Mouse (Mus musculus) testis, adult 2 months (tissue): Measurements from ENCODE around the gene Hpca. TPM values are rescaled to one million over a fixed set of nuclear protein-coding genes. Genes with fewer than 3 reads are reported as not detected.

Experiments
- H3K27ac ChIP-seq: fragments of 200-500 bp; 2 replicates; pipeline ENCODE4 v1.5.1; 2012; ENCODE audit warnings: low read depth, low read length; ENCODE audit not compliant: control insufficient read depth, insufficient read depth
- H3K27me3 ChIP-seq: fragments of 200-500 bp; 2 replicates; pipeline ENCODE4 v1.6.1; 2012; ENCODE audit warnings: mild to moderate bottlenecking, low read length, moderate library complexity; ENCODE audit not compliant: control insufficient read depth, insufficient read depth
- H3K36me3 ChIP-seq: fragments of 200-500 bp; 2 replicates; pipeline ENCODE4 v1.6.1; 2012; ENCODE audit warnings: mild to moderate bottlenecking, low read length; ENCODE audit not compliant: control insufficient read depth, insufficient read depth
- H3K4me1 ChIP-seq: fragments of 200-500 bp; 2 replicates; pipeline ENCODE4 v1.6.1; 2012; ENCODE audit warnings: low read length; ENCODE audit not compliant: control insufficient read depth, insufficient read depth
- H3K4me3 ChIP-seq: fragments of 200-500 bp; 2 replicates; pipeline ENCODE4 v1.5.1; 2012; ENCODE audit warnings: low read depth, mild to moderate bottlenecking, low read length, moderate library complexity, mixed read lengths; ENCODE audit not compliant: control insufficient read depth
- CTCF ChIP-seq: fragments of 200-500 bp; IDR thresholded peaks from 2 replicates; pipeline ENCODE4 v1.5.1; 2012; ENCODE audit warnings: low read depth, mild to moderate bottlenecking, inconsistent platforms, low read length, moderate library complexity; ENCODE audit not compliant: control insufficient read depth, insufficient read depth, insufficient replicate concordance
- POLR2A ChIP-seq: fragments of 200-500 bp; IDR thresholded peaks from 2 replicates; pipeline ENCODE4 v1.6.1; 2012; ENCODE audit warnings: low read depth, mild to moderate bottlenecking, inconsistent platforms, low read length, moderate library complexity; ENCODE audit not compliant: control insufficient read depth
- polyA plus RNA-seq: library from polyadenylated mRNA; depleted of rRNA; stranded (reverse); fragments of >200 nt; gene quantifications from 2 replicates; pipeline ENCODE4 v1.2.3, GENCODE M21; 2012

The Hpca gene
- polyA plus RNA-seq, 1 experiment, result 10.2 TPM

- H3K4me1 ChIP-seq, result no peaks in the 10 kb centered on the region
- no peak overlapping the region for H3K4me3 ChIP-seq
- H3K36me3 ChIP-seq, result peaks cover 1% of the 10 kb centered on the region; the same call in 1 of the 2 replicates
- TF ChIP-seq CTCF (no peak), POLR2A (no peak)
- H3K27me3 ChIP-seq, result no peaks in the 10 kb centered on the region
- H3K27ac ChIP-seq, result no peak overlapping the region
Observed at GRCm38 (mm10) chr4:129081939-129082338, 39.9 kb downstream of the Hpca start.

DNA sequence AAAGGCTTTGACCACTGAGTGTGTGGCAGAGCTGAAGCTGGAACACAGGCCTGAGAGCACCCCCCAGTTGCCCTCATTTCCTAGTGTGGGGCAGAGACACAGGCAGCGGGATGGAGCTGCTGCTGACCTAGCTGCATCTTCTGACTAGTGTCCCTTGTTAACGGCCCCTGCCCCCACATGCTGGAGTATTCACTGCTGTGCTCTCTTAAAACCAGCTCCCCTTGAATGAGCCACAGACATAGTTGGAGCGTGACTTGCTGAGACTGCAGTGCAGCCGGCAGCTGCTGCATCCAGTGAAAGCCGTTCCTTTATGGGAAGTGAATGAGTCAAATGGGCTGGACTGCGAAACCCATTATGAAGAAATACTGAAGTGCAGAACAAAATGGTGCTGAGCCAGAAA lies 40.3 kb downstream of the Hpca start:
- no peak for TF ChIP-seq CTCF
- TF ChIP-seq POLR2A, result no peak
- Histone ChIP-seq H3K27ac (no peak overlapping the region), H3K4me3 (no peak overlapping the region), H3K27me3 (no peaks in the 10 kb centered on the region), H3K36me3 (peaks cover 4% of the 10 kb centered on the region; the same call in 1 of the 2 replicates), H3K4me1 (no peaks in the 10 kb centered on the region)

DNA sequence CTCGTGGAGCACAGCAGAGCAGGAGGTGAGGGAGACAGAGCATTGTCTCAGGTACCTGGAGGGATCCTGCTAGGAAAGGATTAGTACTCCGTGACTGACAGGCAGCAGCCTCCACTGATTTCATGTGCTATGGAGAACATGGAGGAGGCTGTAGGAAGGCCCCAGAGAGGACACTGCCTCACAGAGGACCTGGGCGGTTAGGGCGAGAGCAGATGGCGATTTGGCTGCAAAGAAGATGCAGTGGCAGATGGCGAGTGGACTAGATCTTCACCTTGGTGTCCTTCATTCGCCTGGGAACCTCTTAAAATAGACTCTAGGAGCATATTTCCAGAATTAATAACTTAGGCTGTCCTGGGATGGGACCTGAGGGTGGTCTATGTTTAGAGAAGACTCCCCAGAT lies 40.8 kb downstream of the Hpca start:
- TF ChIP-seq POLR2A (no peak), CTCF (no peak)
- no peaks in the 10 kb centered on the region for H3K4me1 ChIP-seq
- H3K27ac ChIP-seq, result no peak overlapping the region
- H3K36me3 ChIP-seq, result peaks cover 5% of the 10 kb centered on the region; the same call in 1 of the 2 replicates
- no peaks in the 10 kb centered on the region for H3K27me3 ChIP-seq
- no peak overlapping the region for H3K4me3 ChIP-seq

- TF ChIP-seq CTCF, result no peak
- no peak for TF ChIP-seq POLR2A
- Histone ChIP-seq H3K4me3 (no peak overlapping the region), H3K36me3 (peaks cover 7% of the 10 kb centered on the region), H3K27me3 (no peaks in the 10 kb centered on the region), H3K4me1 (no peaks in the 10 kb centered on the region), H3K27ac (no peak overlapping the region)
Observed at GRCm38 (mm10) chr4:129079126-129079525, 42.7 kb downstream of the Hpca start.

- TF ChIP-seq POLR2A, result no peak
- no peak for TF ChIP-seq CTCF
- H3K36me3 ChIP-seq, result peaks cover 2% of the 10 kb centered on the region
- H3K4me3 ChIP-seq, result no peak overlapping the region
- H3K27ac ChIP-seq, result no peak overlapping the region
- H3K27me3 ChIP-seq, result no peaks in the 10 kb centered on the region
- no peaks in the 10 kb centered on the region for H3K4me1 ChIP-seq
Observed at GRCm38 (mm10) chr4:129068848-129069247, 53.0 kb downstream of the Hpca start.

DNA sequence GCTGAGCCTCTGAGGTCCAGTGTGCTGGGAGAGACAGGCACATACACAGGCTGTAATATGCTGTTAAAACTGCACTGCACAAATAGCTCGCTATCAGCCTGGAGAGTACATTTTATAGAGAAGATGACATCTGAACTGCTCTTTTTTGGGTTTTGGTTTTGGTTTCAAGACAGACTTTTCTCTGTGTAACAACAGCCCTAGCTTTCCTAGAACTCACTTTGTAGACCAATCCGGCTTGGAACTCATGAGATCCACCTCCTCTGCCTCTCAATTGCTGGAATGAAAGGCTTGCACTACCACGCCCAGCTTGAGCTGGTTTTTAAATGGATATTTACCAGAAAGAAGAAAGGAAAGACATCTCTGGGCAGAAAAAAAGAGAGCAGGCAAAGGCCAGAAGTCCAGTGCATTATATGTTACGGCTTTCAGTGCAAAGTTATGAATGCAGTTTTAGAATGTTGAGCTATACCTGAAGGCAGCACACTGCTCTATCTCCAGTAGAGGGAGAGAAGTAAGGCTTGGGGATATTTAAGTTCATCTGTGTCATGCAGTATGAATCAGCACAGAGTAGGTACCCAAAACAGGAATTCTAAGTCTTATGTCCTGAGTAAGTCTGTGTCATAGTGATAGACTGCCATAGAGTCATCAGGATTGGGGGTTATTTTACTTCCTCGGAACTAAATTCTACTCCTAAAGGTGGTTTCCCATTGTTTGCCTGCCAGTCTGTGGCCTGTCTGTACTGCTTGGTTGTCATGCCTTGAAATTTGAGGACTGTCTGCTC lies 54.0 kb downstream of the Hpca start:
- Histone ChIP-seq H3K36me3 (peaks cover 2% of the 10 kb centered on the region; the same call in 1 of the 2 replicates), H3K4me1 (no peaks in the 10 kb centered on the region), H3K4me3 (no peak overlapping the region), H3K27me3 (no peaks in the 10 kb centered on the region), H3K27ac (no peak overlapping the region)
- no peak for TF ChIP-seq CTCF

- Histone ChIP-seq H3K36me3 (no peaks in the 10 kb centered on the region), H3K27ac (no peak overlapping the region), H3K4me1 (no peaks in the 10 kb centered on the region; the same call in 1 of the 2 replicates), H3K27me3 (no peaks in the 10 kb centered on the region), H3K4me3 (no peak overlapping the region)
- TF ChIP-seq CTCF (no peak), POLR2A (no peak)
Observed at GRCm38 (mm10) chr4:129065688-129066236, 56.1 kb downstream of the Hpca start.
